Mouse (Mus musculus) embryonic fibroblast, embryonic 13.5 days (primary cell): Measurements from ENCODE around the gene Nkpd1.

Source experiments
- CTCF ChIP-seq: IDR thresholded peaks from 2 replicates; pipeline ENCODE4 v1.5.1; 2011; ENCODE audit warnings: mild to moderate bottlenecking, control low read depth, low read length, moderate library complexity, borderline replicate concordance; ENCODE audit not compliant: insufficient read depth
- POLR2A ChIP-seq: IDR thresholded peaks from 2 replicates; pipeline ENCODE4 v1.6.1; 2011; ENCODE audit warnings: low read depth, mild to moderate bottlenecking, control low read depth, low read length, moderate library complexity

GRCm38 (mm10) chr7:19520032-19520431, 2.4 kb downstream of the Nkpd1 start:
- no peak for TF ChIP-seq CTCF
- no peak for TF ChIP-seq POLR2A
